Mouse (Mus musculus) mouse trophoblast stem cell (cell line): ENCODE measurements at regions not wholly inside any gene's neighbourhood (a gene's known extent, or its start where the extent isn't known, plus 50 kb on each side); places are given as distances from the start of the nearest gene placed in this dataset.

Experiments
- in situ Hi-C, 2 experiments: fragments of 300-500 bp; cut with MseI, MboI; formaldehyde crosslinking; loops; 2 replicates in 1 of 2; 3 replicates in 1 of 2; pipeline ENCODE4 v1.15.1; 2025

DNA sequence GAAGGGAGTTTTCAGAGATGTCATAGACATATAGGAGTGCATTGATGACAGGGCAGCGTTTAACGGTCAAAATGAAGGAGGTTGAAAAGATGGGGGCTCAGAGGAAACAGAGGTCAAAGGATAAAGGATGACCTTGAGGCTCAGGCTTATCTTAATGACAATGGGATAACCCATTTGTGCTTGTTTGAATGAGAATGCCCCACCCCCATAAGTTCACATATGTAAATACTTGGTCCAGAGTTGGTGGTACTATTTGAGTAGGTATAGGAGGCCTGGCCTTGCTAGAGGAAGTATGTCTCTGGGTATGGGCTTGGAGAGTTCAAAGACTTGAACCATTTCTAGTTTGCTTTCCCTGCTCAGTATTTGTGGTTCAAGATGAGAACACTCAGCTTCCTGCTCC is 237.4 kb upstream of the Fbxl7 start:
- in situ Hi-C loops, result no loop called here

DNA sequence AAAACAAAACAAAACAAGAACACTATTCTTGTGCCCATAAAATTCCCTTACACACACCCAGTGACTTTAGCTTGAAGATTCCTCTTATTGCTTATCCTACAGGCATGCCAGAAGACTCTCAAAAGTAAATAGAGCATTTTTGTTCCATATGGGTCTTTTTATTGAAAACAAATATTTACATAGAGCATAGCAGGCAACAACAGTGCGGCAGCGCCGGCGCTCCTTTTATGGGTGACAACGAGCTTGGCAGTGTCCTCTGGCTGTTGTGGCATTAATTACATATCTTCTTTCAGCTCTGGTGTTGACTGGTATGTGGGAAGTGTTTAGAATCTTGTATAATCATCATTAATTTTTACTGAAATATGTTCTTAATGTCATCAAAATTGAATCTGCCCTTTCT is 242.2 kb upstream of the Fbxl7 start:
- in situ Hi-C loops, result no loop called here

DNA sequence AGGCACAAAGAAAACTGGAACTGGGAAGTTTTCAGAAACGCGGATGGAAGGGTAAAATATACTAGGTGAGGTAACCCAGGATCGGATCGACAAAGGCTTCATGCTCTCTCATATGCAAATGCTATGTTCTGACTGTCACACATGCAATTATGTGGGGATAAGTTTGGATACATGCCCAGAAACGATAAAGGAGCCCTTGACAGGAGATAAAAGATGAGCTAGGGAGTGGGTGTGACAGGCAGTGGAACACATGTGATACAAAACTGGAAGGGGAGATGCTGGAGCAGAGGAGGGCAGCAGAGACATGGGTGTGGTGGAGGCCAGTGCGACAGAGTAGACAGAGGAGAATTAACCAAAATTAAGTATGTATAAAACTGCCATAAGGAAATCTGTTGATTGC is 250.5 kb upstream of the Fbxl7 start:
- in situ Hi-C loops, result no loop called here

DNA sequence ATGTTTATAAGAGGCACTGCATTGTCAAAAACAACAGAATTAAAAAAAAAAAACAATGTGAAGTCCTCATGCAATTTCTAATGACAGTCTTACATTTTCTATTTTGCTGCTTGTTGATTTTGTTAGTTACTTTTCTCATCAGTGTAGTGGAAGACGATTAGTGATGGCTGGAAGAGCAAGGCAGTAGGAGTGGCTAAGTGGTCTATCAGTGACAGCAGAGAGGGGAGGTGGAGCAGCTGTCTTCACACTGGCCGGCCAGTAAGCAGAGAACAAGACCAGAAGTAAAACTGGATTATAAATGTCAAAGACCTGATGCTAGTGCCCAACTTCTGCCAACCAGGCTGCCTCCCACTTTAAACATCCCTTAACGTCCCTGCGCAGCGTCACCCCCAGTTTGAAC is 265.6 kb upstream of the Fbxl7 start:
- in situ Hi-C loops, result no loop called here

DNA sequence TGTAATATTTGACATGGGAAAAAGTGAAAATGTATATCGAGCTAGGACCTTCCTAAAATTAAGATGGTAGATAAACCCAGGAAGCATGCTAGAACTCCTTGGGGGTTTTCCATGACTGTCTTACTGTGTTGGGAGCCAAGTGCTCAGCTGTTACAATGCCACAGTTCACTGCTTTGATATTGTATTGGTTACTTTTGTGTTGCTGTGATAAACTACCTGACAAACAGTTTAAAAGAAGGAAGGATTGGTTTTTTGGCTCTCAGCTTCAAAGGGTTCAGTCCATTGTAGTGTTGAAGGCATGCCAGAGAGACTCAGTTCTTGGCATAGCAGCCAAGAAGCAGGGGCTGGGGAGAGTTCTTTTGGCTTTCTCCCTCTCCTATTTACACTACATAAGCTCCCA is 272.1 kb upstream of the Fbxl7 start:
- in situ Hi-C loops, result no loop called here

DNA sequence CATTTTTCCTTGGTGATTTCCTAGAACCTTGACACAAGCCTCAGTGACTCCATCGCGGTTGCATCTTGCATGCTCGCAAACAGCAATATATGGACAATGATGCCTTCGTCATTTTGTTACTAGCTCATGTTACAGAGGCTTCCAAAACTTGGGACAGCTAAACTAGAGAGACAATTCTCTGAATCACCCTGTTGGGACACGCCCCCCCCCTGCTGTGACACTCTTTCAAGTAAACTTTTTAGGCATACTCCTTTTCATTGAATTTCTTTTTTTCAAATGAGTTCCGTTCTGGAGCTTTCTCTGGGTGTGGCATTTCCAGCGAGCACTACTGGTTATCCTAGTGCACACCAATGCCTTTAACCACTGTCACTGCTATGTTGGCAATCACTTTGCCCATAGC is 274.5 kb upstream of the Fbxl7 start:
- in situ Hi-C loops, result no loop called here

DNA sequence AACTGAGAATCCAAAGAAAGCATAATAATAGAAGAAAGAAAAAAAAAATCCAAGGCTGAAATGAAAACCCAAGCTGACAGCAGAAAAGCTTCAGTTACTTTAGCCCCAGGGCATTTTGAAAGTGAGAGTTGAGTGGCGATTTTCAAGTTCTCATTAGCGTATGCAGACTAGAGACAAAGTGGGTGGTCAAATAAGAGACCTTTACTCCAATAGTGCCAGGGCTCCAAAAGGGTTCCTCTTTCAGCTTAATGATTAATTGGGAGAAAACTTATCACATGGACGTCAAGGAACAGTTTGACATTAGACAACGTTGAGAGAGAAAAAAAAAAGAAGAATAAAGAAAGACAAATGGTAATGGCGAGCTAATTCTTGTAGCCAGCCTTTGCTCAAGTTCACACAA is 278.1 kb upstream of the Fbxl7 start:
- in situ Hi-C loops, result no loop called here

DNA sequence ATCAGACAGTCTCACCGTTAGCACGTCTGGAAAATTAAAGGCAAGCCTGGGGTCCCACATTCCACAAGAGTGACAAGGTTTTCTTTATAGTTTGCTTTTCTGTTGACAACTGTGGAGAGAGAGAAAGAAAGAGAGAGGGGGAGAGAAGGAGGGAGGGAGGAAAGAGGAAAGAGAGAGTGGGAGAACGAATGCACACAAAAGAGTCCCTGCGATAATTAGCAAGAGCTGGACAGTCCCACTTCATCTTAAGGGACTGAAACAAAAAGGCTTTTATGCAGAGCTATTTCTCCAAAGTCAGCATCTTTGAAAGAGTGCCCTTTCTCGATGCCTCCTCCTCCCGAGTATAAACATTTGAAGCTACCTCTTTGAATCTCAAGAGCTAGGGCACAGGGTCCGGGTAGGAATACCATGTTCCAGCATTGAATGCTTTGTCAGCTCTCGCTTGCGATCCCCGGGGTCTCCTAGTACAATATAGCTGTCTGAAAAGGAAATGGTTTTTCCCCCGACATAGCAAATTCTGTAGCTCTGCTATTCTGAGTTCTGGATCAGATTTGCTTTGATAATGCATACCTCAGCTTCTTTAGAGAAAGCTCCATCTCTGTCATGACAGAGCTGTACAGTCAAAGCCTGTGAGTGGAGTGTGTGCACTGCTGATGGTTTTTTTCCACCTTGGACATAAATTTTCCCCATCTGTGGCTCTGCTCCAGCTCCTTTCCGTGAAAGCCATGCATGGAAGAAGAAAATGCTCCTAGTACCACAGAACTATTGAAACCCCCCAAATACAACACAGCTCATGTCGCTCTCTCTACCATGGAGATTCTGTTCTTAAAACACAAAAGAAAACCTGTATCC is 282.9 kb upstream of the Fbxl7 start:
- in situ Hi-C loops, result loop anchor here in 1 of 2 experiments (25.0 kb wide), 2 partner anchors 541 to 716 kb away; no protein-coding TSS in a partner anchor

DNA sequence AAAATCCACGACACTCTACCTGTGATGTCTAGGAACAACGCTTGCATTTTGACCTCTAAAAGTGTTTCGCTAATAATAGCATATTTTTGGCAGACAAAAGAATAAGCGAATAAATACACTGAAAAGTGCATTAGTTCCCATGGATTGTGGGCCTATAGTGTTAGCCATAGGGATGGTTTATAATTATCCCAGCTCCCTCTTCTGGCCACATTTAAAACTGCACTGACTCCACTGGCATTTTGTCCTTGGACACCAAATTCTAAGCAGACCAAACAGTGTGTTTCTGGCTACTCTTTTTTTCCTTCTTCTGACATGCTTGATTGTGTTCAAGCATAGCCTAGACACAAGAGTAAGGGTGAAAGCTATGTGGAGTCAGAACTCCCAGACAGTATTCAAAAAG is 276.8 kb upstream of the Ank start:
- in situ Hi-C loops, result loop anchor here in 1 of 2 experiments (25.0 kb wide), 2 partner anchors 552 to 727 kb away; no protein-coding TSS in a partner anchor

DNA sequence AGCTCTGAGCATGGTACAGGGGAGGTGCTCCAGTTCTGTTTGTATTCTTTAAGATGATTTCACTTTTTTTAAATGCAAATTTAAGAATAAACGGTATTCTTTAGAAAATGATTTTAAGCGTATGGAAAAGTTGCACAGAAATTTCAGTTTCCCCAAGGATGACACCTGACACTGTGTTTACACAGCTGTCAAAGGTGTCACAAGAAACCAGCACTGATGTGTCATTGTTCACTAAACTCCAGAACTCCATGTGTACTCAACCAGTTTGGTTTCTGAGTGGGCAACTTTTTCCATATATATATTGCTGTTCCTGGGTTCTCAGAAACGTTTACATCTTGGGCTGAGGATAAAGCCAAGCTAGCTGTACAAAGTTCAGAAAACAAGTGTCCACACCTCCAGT is 265.0 kb upstream of the Ank start:
- in situ Hi-C loops, result loop anchor here in 1 of 2 experiments (5.0 kb wide), 1 partner anchor 964 kb away; no protein-coding TSS in a partner anchor

DNA sequence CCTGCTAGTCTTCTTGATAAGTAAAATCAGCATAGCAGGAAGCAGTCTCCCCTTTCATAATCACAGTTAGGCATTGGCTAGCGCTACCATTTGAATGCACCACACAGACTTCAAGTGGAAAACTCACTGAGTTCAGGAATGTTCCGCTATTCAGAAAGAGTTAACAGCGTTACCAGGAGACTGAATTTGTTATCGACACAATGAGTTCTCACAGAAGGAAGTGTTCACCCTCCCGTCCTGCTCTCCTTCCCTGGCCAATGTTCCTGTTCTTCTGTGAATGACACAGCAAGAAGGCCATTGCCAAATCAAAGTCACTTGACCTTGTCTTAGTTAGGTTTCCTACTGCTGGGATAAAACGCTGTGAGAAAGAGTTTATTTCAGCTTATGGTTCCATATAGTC is 261.6 kb upstream of the Ank start:
- in situ Hi-C loops, result loop anchor here in 1 of 2 experiments (5.0 kb wide), 1 partner anchor 968 kb away; no protein-coding TSS in a partner anchor

DNA sequence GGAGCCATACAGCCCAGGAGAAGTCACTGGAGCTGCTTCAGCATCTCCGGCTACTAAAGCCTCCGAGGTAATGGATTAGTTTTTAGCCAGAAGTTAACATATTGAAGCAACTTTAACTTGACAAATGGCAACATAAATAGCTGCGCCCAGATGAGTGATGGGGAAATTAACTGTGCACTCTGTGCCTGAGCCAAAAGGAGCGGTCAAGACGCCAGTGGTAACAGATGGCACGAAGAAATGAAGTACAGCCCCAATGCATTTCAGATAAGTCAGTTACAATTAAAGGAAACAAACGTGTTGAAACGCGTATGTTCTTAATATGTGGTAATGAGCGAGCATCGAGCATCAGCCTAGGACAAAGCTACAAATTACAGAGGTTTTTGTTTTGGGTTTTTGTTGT is 259.0 kb upstream of the Ank start:
- in situ Hi-C loops, result no loop called here

DNA sequence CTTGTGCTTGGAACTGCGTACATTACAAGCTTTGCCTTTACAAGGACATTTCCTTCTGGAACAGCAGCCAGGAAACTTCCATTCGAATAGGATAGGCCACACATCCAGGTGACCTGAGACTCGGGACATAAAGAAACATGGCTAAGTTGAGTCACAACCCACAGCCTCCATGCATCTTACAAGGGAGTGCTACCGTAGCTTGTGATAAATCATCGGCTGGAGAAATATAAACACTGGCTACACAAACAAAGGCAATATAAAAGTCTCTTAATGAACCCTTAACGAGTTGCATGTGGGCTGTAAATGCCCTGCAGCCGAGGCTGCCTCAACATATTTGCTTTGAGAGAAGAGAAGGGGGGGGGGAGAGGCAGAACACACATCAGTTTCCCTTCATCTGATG is 250.1 kb upstream of the Ank start:
- in situ Hi-C loops, result no loop called here

DNA sequence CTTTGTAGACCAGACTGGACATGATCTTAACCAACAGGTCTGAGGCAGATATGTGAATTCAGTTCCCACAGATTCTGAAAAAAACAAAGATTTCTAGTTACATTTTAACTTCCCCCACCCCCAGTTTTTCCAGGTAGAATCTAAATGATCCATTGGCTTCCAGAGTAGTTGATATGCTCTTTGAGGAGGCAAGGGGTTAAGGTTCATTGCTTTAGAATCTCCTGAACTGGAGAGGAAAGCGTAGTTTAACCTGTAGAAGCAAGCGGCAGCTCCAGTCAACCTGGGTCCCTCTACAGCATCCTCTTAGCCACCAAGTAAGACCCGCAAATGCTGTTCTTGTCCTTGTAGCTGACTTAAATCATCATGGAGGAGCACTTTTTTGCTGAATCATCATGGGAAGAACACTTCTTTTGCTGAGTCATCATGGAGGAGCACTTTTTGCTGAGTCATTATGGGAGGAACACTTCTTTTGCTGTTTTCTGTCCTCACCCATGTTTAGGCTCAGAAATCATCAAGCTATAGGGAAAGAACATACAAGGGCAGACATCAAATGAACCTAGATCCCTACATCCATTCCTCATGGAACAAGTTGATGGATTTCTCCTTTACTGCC is 247.2 kb upstream of the Ank start:
- in situ Hi-C loops, result no loop called here

DNA sequence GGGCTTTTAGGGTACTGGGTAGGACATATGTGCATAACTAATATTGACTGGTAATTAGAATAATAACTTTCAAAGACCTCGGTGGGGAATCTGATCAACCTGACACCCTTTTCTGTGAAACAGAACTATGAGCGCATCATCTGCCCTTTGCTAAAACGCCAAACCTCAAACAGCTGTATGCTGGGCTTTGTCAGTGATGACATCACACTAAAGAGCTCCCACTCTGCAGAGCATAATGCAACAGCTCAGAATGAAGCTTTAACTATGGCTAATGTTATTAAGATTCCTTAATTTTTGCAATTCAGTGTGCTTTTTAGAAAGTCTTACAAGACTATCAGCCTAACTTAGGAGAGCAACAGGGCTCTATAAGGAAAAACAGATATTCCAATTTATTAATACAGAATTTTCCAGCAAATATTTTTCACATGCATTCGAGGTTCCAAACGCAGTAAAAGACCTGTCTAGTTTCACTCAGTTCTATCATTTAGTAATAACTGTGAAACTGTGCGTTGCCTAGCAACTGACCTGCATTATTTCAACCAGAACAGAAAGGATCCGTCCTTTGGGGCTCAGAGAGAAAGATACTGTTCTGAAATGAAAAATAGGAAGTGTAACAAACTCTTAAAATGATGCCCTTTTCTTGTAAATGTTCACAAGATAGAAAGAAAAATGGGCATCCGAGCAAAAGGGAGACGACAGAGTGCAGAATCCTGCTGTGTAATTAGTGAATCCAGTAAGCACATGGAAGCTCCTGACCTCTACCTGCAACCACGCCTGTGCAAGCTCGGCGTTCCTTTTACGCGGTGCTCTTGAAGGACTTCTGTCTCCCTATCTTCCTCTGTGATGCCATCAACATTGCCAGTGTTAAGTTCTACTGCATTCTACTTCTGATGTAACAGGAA is 242.6 kb upstream of the Ank start:
- in situ Hi-C loops, result no loop called here

DNA sequence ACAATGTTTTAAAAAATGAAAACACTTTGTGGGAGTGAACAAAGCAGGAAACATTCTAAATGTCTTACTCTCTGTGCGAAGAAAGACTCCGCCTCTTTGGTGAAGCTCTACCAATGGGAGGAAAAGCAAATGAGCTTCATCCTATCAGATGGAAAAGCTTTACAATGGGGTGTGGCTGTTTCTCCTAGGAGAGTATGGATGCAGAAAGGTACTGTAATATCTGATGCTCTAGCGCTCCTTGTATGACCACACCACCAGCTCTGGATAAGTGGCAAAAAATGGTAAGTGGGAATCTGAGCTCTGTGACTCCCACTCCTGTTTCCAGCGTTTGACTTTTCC is 242.0 kb upstream of the Ank start:
- in situ Hi-C loops, result no loop called here

DNA sequence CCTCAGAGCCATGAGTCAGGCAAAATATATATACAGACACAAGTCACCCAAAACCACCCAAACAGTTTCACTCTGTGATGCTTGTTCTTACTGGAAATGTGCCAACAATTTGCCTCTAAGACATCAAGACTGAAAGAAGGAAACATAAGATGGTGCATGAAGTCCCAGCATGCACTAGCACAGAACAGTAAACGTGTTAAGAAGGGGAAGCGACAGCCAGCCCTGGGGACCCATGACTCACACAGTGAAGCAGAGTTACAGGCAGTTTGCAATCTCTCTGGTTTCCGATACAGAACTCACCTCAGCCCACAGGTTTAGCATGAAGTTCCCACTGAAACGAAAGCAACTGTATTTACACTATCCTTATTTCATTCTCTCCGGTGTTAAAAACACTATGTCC is 233.7 kb upstream of the Ank start:
- in situ Hi-C loops, result no loop called here

DNA sequence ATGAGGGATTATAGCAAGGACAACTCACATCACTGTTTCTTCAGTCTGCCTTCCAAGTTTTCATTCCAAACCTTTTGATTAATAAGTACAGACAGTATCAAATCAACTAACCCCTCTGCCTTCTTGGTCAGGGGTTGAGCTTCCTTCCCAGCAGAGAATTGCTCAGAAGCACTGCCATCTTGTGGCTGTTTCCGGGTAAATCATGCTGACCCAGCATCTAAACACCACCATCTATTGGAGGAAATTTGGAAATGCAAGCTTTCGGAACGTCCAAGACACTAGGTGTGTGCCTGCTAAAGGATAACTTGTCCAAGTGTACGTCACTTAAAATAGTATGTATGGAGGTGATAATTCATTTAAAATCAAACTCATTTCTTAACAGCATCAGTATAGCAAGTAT is 231.7 kb upstream of the Ank start:
- in situ Hi-C loops, result no loop called here

DNA sequence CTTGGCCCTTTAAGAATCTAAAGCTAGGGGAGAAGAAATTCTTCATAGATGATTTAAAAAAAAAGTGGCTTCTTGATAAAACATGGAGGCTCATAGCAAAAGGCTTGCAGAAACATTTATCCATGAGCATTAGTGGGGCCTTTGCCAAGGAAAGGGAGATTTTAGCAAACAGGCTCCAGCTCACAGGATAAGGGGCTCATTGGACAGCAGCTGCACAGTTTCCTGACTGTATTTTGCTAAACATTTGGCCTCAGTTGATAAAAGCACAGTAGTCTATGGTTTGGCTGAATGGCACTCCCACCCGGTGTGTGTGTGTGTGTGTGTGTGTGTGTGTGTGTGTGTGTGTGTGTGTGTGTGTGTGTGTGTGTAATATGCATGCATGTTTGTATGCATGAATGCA is 228.2 kb upstream of the Ank start:
- in situ Hi-C loops, result no loop called here

DNA sequence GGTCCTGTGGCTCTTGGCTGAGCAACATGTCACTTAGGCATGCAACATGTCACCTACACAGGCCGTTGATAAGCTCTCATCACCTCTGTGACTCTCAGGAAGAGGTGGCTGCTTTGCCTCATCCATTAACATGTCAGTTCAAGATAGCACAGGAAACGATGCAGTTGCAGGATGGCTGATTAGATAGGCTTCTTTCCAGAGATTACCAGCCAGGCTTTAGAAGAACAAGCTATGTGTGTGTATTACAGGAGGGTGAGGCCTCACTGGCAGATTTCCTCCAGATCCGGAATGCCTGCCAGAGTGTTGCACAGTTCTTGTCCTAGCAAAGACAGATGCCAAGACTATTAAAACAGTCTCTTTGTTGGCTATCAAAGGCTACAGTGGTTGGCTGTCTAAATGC is 220.2 kb upstream of the Ank start:
- in situ Hi-C loops, result no loop called here

DNA sequence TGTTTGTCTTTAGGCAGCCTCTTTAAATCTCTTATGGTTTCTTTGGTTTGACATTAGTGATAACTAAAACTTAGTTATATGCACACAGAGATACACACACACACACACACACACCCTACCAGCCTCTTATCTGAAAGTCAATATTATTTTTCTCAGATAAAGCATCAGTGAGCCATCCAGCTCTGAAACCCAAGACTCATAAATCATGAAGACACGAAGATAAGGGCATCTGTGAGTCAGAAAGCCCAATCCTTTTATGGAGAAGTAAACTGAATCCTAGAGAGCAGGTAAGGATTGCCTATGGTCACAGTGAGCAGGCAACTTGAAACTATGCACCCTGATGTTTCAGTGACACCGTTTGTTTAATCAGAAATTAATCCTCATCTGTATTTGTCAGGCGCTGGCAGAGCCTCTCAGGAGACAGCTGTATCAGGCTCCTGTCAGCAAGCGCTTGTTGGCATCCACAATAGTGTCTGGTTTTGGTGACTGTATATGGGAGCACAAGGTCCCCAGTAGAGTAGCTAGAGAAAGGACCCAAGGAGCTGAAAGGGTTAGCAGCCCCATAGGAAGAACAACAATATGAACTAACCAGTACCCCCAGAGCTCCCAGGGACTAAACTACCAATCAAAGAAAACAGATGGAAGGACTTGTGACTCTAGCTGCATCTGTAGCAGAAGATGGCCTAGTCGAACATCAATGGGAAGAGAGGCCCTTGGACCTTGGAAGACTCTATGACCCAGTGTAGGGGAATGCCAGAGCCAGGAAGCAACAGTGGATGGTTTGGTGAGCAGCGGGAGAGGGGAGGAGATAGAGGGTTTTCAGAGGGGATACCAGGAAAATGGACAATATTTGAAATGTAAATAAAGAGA is 207.3 kb upstream of the Ank start:
- in situ Hi-C loops, result no loop called here
